Mouse (Mus musculus) kidney, postnatal 14 days (tissue): ENCODE measurements at regions not wholly inside any gene's neighbourhood (a gene's known extent, or its start where the extent isn't known, plus 50 kb on each side); places are given as distances from the start of the nearest gene placed in this dataset.
"Not testable (repeated sequence)": the region's sequence is repeated elsewhere in the genome, so short reads cannot be mapped to it uniquely, and the experiment has no call there.

Experiments used
- DNase-seq: peaks from one replicate; pipeline ENCODE4 v3.0.0; 2022; ENCODE audit warnings: mixed read lengths

DNA sequence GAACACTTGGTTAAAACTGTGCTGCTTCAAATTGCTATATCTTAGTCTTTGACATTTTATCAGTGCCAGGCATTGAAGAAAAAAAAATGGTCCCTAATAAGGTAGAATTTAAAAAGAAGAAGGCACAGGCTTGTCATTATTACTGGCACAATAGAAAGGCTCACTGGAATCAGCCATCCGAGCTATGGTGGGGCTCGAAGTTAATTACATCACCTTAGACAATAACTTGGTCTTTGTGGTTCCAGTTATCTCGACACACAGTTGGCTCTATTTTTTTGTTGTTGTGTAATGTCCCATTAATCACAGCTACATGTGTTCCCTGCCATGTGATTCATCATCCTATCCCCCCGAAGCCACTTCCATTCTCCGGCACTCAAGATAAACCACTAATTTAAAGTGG is 825.1 kb downstream of the Rab28 start:
- DNase-seq = no peak

DNA sequence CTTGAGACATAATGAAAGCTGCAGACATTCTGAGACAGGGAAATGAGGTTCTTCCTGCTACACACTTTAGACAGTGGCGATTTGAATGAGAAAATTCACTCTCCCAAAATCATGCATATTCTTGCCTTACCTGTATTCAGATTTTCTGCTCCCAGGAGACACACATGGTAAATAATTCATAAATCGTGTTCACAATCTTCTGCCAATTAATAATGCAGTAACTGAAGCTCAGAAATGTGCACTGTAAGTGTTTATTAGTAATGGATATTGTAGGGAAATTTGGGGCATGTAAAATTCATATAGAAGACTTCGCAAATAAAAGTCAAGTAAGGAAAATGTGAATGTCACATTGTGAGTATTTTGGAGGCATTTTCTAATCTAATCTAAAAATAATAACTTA is 830.2 kb downstream of the Rab28 start:
- no peak for DNase-seq

- not testable (repeated sequence) for DNase-seq
Observed at GRCm38 (mm10) chr5:40862349-40862748, 845.6 kb downstream of the Rab28 start.
